Mouse (Mus musculus) adrenal gland, adult 2 months (tissue): ENCODE data around the gene Ccl3. TPM values are rescaled to one million over a fixed set of nuclear protein-coding genes. Genes with fewer than 3 reads are reported as not detected.

Experiments
- DNase-seq: peaks from one replicate; pipeline ENCODE4 v3.0.0; 2021
- polyA plus RNA-seq: library from polyadenylated mRNA; depleted of rRNA; stranded (reverse); fragments of >200 nt; gene quantifications from 2 replicates; pipeline ENCODE4 v1.2.3, GENCODE M21; 2012; rRNA removed
- total RNA-seq, 2 experiments: library from RNA; stranded (reverse); gene quantifications; 2 replicates each; pipeline ENCODE4 v1.2.3; 2021

Gene Ccl3
- total and polyA plus RNA-seq, 3 experiments: 0.66 to 2.3 TPM; not detected in 1

- DNase-seq: no peak
Measured at GRCm38 (mm10) chr11:83619037-83619436, 30.1 kb downstream of the Ccl3 start.

DNA sequence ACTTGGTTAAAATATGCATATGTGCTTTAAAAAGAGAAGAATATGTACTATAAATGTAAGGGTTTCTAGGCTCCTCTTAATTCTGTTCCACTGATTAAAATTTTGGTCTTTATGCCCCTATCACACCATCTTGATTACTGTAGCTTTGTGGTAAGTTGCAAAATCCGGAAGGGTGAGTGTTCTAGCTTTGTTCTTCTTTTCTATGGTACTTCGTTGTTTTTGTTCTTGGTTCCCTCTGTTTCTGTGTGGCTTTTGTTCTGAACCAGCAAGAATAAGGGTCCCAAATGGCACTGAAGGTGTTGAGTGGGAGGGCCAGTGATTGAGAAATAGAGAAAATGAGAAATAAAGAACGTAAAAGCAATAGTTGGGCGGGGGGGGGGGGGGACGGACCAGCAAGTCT lies 30.9 kb downstream of the Ccl3 start:
- DNase-seq: no peak

GRCm38 (mm10) chr11:83616586-83616985 lies 32.6 kb downstream of the Ccl3 start:
- no peak for DNase-seq

DNA sequence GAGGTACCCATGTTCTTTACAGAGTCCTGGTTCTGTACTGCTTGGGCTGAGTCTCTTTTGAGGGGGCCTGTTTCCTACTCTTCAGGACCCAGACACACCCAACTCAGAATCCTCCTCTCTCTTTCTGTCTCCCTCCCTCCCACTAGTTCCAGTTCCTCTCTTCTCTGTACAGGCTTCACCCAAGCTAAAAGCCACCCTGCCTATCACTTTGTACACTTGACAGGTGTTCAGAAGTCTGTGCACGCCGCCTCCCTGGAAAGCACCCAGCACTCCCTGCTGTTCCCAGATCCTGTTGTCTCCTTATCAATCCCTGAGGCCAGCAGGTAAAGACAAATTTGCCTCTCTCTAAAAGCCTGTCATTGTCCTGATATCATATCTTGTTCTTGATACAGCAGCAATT lies 38.3 kb downstream of the Ccl3 start:
- no peak for DNase-seq

DNA sequence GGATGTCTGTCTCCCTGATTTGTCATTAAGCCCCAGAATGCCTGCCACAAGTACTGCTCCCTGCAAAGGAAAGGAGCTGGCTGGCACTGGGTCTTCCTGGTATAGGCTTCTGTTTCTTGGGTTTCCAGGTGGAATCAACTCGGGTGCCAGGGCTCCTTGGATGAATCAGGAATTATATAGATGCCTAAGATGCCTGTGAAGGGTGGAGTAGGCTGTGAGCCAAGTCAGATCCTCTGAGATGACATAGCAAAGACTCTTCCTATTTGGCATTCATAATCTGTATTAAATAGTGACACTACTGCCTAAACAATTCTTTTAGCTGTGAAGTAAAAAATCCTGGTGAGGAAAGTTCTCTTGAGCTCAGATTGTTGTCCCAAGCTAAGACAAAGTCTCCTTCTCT lies 42.8 kb downstream of the Ccl3 start:
- DNase-seq: no peak

GRCm38 (mm10) chr11:83605535-83605934 lies 43.6 kb downstream of the Ccl3 start:
- no peak for DNase-seq

DNA sequence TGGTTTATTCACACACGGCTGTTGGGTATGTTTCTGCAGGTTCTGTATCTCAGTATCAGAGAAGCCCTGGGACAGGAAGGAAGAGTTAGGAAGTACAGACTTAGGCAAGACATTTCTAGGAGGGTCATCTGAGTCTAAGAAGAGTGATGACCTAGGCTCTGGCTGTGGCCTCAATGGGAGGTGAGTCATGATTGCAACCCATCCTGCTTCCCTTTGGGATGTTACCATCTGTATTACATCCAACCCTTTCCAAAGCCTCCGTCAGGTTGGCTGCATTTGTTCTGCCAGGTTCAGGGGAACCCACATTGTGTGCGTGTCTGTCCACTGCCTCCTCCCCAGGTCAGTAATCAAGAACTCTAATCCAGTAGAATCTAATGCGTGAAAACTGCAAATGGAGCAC lies 44.5 kb downstream of the Ccl3 start:
- DNase-seq: no peak

DNA sequence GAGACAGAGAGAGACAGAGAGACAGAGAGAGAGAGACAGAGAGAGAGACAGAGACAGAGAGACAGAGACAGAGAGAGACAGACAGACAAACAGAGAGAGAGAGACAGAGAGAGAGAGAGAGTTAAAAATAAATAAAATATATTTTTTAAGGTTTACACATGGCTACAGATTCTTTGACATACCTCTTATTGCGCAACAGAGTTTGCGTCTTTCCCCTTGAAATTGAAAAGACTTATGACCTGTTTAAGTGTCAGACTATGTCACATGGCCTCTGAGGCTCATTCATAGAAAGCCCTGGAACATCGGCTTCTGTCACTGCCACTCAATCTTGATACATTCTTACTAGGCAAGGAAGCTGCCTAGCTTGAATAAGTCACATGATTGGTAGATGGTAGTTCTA lies 45.8 kb downstream of the Ccl3 start:
- DNase-seq: no peak

GRCm38 (mm10) chr11:83600576-83600975 lies 48.6 kb downstream of the Ccl3 start:
- DNase-seq: no peak

GRCm38 (mm10) chr11:83598991-83599390 lies 50.2 kb downstream of the Ccl3 start:
- DNase-seq: no peak

DNA sequence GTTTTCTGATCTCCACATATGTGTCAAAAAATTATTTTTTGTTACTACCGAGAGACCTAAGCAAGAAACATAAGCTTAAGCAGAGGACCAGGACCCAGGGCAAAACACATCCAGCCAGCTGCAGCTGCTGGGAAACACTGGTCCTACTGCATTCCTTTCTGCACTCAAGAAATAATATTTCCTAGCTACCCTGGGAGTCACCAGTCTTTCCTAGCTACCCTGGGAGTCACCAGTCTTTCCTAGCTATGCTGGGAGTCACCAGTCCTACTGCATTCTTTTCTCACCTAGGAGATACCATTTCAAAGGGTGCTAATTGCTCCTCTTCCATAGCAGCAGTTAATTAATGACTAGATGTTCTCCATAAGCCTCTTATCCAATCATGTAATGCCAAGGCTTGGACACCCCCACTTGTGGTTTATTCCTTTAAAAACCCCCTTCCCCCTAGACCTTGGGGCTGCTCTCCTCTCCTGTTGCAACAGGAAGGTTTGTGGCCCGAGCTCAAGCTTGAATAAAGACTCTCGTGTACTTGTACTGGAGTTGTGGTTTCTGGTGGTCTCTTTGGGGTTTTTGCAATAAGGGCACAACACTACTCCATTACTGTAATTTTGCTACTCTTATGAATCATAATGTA lies 50.8 kb downstream of the Ccl3 start:
- no peak for DNase-seq

Other genes starting within 250 kb of the Ccl3 start
- 10 to 100 TPM in 1 of 2 experiments, 1 to 10 TPM in 1; 8.6 to 14.3 TPM for gene Rasl10b, start 240.2 kb downstream of the Ccl3 start, total RNA-seq
- 20.1 and 25.5 TPM in 2 replicates for gene Rasl10b, start 240.2 kb downstream of the Ccl3 start, polyA plus RNA-seq
- not detected for gene Gas2l2, start 219.9 kb downstream of the Ccl3 start, total RNA-seq
- gene Gas2l2, start 219.9 kb downstream of the Ccl3 start, polyA plus RNA-seq: not detected in 2 replicates
- under 1 TPM in 1 of 2 experiments, not detected in 1; 0.61 TPM for gene 1700020L24Rik, start 211.7 kb downstream of the Ccl3 start, total RNA-seq
- gene 1700020L24Rik, start 211.7 kb downstream of the Ccl3 start, polyA plus RNA-seq: 0.79 and 1.3 TPM in 2 replicates
- gene Mmp28, start 186.3 kb downstream of the Ccl3 start, total RNA-seq: 10 to 100 TPM in 1 of 2 experiments, 1 to 10 TPM in 1; 8.7 to 22.6 TPM
- gene Mmp28, start 186.3 kb downstream of the Ccl3 start, polyA plus RNA-seq: 24.2 and 27.2 TPM in 2 replicates
- gene Taf15, start 176.3 kb downstream of the Ccl3 start, total RNA-seq: 10 to 100 TPM; 56.8 to 77.7 TPM
- gene Taf15, start 176.3 kb downstream of the Ccl3 start, polyA plus RNA-seq: 2.5 and 3.4 TPM in 2 replicates
- gene Heatr9, start 127.2 kb downstream of the Ccl3 start, total RNA-seq: not detected
- gene Heatr9, start 127.2 kb downstream of the Ccl3 start, polyA plus RNA-seq: not detected in 2 replicates
- gene Ccl5, start 118.8 kb downstream of the Ccl3 start, total RNA-seq: 1 to 10 TPM; 1.8 to 2.0 TPM
- gene Ccl5, start 118.8 kb downstream of the Ccl3 start, polyA plus RNA-seq: 20.3 and 21.6 TPM in 2 replicates
- gene Ccl9, start 70.7 kb downstream of the Ccl3 start, total RNA-seq: 10 to 100 TPM in 1 of 2 experiments, 1 to 10 TPM in 1; 5.2 to 12.1 TPM
- gene Ccl9, start 70.7 kb downstream of the Ccl3 start, polyA plus RNA-seq: 0.42 and 0.53 TPM in 2 replicates
- gene Ccl6, start 56.3 kb downstream of the Ccl3 start, total RNA-seq: 10 to 100 TPM; 13.1 to 33.7 TPM
- 3.4 and 3.7 TPM in 2 replicates for gene Ccl6, start 56.3 kb downstream of the Ccl3 start, polyA plus RNA-seq
- gene Rpl9-ps1, start 3.7 kb downstream of the Ccl3 start, total RNA-seq: not detected
- gene Rpl9-ps1, start 3.7 kb downstream of the Ccl3 start, polyA plus RNA-seq: not detected in 2 replicates
- gene Ccl4, start 13.2 kb upstream of the Ccl3 start, total RNA-seq: under 1 TPM in 1 of 2 experiments, not detected in 1; 0.97 TPM
- 2.0 and 3.0 TPM in 2 replicates for gene Ccl4, start 13.2 kb upstream of the Ccl3 start, polyA plus RNA-seq
- 1 to 10 TPM; 2.6 to 4.7 TPM for gene Wfdc17, start 54.6 kb upstream of the Ccl3 start, total RNA-seq
- gene Wfdc17, start 54.6 kb upstream of the Ccl3 start, polyA plus RNA-seq: 0.51 and 0.71 TPM in 2 replicates
- not detected for gene Wfdc18, start 59.7 kb upstream of the Ccl3 start, total RNA-seq
- gene Wfdc18, start 59.7 kb upstream of the Ccl3 start, polyA plus RNA-seq: not detected in 2 replicates
- 1 to 10 TPM in 1 of 2 experiments, not detected in 1; 1.0 TPM for gene Wfdc21, start 97.6 kb upstream of the Ccl3 start, total RNA-seq
- 5.2 and 5.8 TPM in 2 replicates for gene Wfdc21, start 97.6 kb upstream of the Ccl3 start, polyA plus RNA-seq
- 10 to 100 TPM; 11.8 to 12.6 TPM for gene Heatr6, start 104.3 kb upstream of the Ccl3 start, total RNA-seq
- gene Heatr6, start 104.3 kb upstream of the Ccl3 start, polyA plus RNA-seq: 21.3 and 22.7 TPM in 2 replicates
- gene Hnf1b, start 200.7 kb upstream of the Ccl3 start, total RNA-seq: not detected
- 0.26 and 0.53 TPM in 2 replicates for gene Hnf1b, start 200.7 kb upstream of the Ccl3 start, polyA plus RNA-seq